Mouse (Mus musculus) G1E (cell line): ENCODE measurements around the gene Scand1.

Experiments used
- CTCF ChIP-seq: IDR thresholded peaks from 2 replicates; pipeline ENCODE4 v1.5.1; 2012; ENCODE audit warnings: low read depth, low read length, inconsistent platforms, mixed read lengths
- GATA2 ChIP-seq: IDR thresholded peaks from 2 replicates; pipeline ENCODE4 v1.6.1; 2012; ENCODE audit warnings: low read depth, low read length, inconsistent platforms, borderline replicate concordance
- TAL1 ChIP-seq: conservative IDR thresholded peaks from 2 replicates; pipeline ENCODE4 v1.6.1; 2012; ENCODE audit warnings: low read depth, low read length, inconsistent platforms, mixed read lengths

DNA sequence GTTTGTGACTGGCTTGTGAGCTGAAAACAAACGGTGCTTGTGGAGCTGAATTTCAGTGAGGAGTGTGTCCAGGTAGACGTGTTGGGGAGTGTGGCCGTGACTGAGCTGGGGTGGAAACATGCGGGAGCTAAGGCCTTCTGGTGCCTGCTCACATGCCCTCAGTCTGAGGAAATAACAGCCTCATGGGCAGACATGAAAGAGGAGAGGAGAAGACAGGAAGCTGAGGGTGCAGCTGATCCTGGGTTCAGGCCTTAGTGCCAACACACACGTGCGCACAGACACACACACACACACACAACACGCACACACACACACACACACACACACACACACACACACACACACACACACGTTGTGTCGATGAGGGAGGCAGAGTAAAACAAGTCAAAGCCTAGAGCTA is 44.9 kb downstream of the Scand1 start:
- TF ChIP-seq GATA2 (no peak), CTCF (no peak), TAL1 (no peak)
